Mouse (Mus musculus) induced T-regulatory cell, adult 2 months (primary cell): Measurements from ENCODE around the gene Vmn1r119.
"Not testable (repeated sequence)": the region's sequence is repeated elsewhere in the genome, so short reads cannot be mapped to it uniquely, and the experiment has no call there.

Source experiments
- DNase-seq: peaks from one replicate; pipeline ENCODE4 v3.0.0-alpha.2; 2012; ENCODE audit warnings: low read depth

Gene Vmn1r119

DNA sequence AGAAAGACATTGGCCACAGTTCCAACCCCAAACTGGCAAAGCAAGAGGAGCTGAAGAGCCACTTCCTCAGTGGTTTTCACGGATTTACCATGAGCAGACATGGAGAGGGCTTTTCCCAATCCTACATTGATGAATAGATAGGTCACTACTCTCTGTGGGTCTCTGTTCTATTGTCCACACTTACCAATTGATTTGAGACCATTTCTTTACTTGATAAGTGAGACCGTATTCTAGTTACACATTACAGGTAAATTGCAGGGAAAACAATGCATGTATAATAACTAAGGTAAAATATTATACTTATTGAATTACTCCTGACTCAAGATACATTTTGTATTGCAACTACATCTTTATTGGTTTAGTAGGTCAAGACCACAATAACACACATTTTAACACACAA is at the start of gene Vmn1r119:
Vmn1r119 (minus strand) TSS at position 101 of the 400 bp plus-strand sequence.
- DNase-seq = not testable (repeated sequence)

DNA sequence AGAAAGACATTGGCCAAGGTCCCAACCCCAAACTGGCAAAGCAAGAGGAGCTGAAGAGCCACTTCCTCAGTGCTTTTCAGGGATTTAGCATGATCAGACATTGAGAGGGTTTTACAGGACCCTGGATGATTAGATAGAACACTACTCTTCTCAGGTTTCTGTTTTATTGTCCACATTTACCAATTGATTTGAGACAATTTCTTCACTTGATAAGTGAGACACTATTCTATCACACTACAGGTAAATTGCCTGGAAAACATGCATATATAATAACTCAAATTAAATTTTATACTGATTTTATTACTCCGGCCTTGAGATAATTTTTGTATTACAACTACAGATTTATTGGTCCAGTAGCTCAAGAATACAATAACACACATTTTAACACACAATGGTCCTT is 41.4 kb upstream of the Vmn1r119 start, which contains the start of gene Vmn1r120:
Vmn1r120 (minus strand) TSS at position 101 of the 400 bp plus-strand sequence.
- not testable (repeated sequence) for DNase-seq
